Comparison of ENCODE assay signal across 21 mouse cellular contexts in genomic region chr9:15097172-15097571, GRCm38 (mm10). TPM values are rescaled to one million over a fixed set of nuclear protein-coding genes. Genes with fewer than 3 reads are reported as not detected.
"Had no signal": no experiment of that assay in that cellular context is flagged by ENCODE, and none has a peak within 500 bp of the region (broad histone marks: within the 10 kb centered on the region; RNA-seq: fewer than 3 reads in every experiment).

No protein-coding gene starts in this region.

- H3K4me1 ChIP-seq: kidney, embryonic 15.5 days; limb, embryonic 13.5 days; midbrain, embryonic 12.5 days; neural tube, embryonic 13.5 days; stomach, embryonic 15.5 days had no signal

- H3K9me3 ChIP-seq: kidney, embryonic 15.5 days; limb, embryonic 13.5 days; megakaryocyte, embryonic 14.5 days; midbrain, embryonic 12.5 days; neural tube, embryonic 13.5 days; stomach, embryonic 15.5 days had no signal

- H3K4me2 ChIP-seq: kidney, embryonic 15.5 days; limb, embryonic 13.5 days; midbrain, embryonic 12.5 days; neural tube, embryonic 13.5 days; stomach, embryonic 15.5 days had no signal

- H3K4me3 ChIP-seq: kidney, embryonic 15.5 days; limb, embryonic 13.5 days; megakaryocyte, embryonic 14.5 days; midbrain, embryonic 12.5 days; neural tube, embryonic 13.5 days; stomach, embryonic 15.5 days had no signal

- H3K27me3 ChIP-seq: kidney, embryonic 15.5 days; limb, embryonic 13.5 days; midbrain, embryonic 12.5 days; neural tube, embryonic 13.5 days; stomach, embryonic 15.5 days had no signal

- H3K9ac ChIP-seq: kidney, embryonic 15.5 days; limb, embryonic 13.5 days; midbrain, embryonic 12.5 days; neural tube, embryonic 13.5 days; stomach, embryonic 15.5 days had no signal

- H3K27ac ChIP-seq: kidney, embryonic 15.5 days; limb, embryonic 13.5 days; midbrain, embryonic 12.5 days; neural tube, embryonic 13.5 days; stomach, embryonic 15.5 days had no signal

- DNase-seq: kidney, adult 2 months; kidney, postnatal 14 days; layer of hippocampus, adult 9-11 months; layer of hippocampus, postnatal 36 days; lung, adult 18-20 months; lung, postnatal 36 days; retina, postnatal 1 day; right cerebral cortex, postnatal 4 days; spleen, adult 18-20 months; thymus, adult 2 months; thymus, postnatal 25 days had no signal

- H3K36me3 ChIP-seq: kidney, embryonic 15.5 days; limb, embryonic 13.5 days; midbrain, embryonic 12.5 days; neural tube, embryonic 13.5 days; stomach, embryonic 15.5 days had no signal

- ATAC-seq: intestine, embryonic 16.5 days; midbrain, embryonic 16.5 days had no signal

RNA-seq across cellular contexts. Expression of gene Hephl1, which starts 14.7 kb away (rescaled TPM):
- total RNA-seq: layer of hippocampus, postnatal 36 days; left cerebral cortex, postnatal 36 days had no signal
- polyA plus RNA-seq: intestine, embryonic 16.5 days; limb, embryonic 13.5 days; lung, embryonic 16.5 days; midbrain, embryonic 12.5 days; midbrain, embryonic 16.5 days; neural tube, embryonic 13.5 days; stomach, embryonic 15.5 days had no signal
